Mouse (Mus musculus): ENCODE measurements at regions not wholly inside any gene's neighbourhood (a gene's known extent, or its start where the extent isn't known, plus 50 kb on each side); places are given as distances from the start of the nearest gene placed in this dataset.

- DNase-seq: no peak
These were observed 600.0 kb downstream of the Gm9195 start for GRCm38 (mm10) chr14:71891667-71892066.

- no peak for DNase-seq
These were observed 608.8 kb downstream of the Gm9195 start for GRCm38 (mm10) chr14:71882871-71883270.

GRCm38 (mm10) chr14:71845546-71845945 lies 646.1 kb downstream of the Gm9195 start:
- no peak for DNase-seq

DNA sequence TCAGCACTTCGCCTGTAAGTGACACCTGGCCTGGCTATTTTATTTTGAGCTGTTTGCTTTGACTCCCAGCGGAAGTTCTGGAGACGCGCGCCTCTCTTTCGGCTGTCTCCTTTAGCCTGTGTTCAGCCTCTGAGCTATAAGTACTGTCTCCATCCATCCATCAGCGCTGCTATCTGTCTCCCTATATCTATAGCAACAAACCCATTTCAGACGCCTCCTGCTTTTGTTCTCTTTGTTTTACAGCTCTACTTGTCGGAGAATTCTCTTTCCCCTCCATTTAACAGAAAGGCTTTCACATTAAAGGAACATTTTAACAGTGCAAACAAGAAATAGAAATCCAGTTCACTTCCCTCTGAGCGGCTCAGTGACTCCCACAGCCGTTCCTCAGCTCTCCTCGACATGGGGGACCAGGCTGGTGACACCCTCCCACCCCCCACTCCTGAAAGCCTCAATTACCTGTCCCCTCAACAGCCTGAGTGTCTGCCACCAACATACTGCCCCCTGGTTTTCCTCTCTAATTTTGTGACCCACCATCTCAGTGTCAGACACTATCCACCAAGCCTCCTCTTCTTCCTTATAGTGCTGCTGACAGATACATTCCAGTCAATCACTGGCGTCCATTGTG lies 682.7 kb downstream of the Gm9195 start:
- DNase-seq: no peak

DNA sequence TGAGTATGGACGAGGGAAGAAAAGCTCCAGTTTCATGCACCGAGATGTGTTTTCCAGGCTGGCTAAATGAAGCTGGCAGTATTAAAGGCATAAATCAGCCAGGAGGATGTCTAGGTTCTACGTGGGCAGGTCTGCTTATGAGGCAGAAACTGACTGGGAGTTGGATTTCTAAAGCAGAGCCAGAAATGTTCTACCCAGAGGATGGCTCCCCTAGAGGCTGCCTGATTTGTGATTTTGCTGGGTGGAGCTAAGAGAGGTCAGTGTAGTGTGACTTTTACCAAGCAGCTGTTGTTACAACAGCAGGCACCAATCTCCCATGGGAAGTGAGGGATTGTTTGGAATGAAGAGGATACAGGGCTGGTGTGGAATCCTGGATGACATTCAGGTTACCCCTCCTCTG lies 686.0 kb downstream of the Gm9195 start:
- DNase-seq: peak; percentile 7

DNA sequence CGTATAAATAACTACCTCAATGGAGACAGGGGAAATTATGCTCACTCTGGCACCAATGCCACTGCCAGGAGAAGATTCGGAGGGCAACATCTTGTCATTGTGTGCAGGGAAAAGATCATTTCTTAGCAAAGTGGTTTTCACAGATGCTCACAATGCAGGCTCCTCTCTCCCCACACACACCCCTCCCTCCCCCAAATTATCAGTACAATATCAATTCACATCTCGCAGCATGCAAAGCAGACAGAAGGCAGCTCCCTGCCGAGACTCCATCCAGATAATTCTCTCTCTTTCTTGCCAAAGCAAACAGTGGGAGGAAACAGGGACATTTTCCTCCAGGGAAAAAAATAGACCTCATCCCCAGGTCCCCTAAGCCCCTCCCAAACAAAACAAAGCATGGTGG lies 691.8 kb downstream of the Gm9195 start:
- no peak for DNase-seq

DNA sequence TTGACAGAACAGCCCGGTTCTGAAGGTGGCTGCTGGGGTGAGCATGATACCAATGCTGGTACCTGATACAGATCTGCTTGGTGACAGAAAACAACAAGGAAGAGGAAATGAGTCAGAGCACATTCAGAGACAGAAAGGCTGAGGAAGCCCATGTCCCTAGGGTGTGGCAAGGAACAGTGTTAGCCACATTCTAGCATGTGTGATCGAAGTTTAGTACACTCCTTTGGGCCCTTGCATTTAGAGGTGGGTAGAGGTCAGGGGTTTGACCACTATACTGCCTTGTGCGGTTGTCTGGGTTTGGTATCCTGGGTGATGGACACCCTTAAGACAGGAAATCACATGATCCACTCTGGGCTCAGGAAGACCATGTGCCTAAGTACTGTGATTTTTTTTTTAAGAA lies 695.9 kb downstream of the Gm9195 start:
- no peak for DNase-seq

- no peak for DNase-seq
These were observed 714.6 kb downstream of the Gm9195 start for GRCm38 (mm10) chr14:71776990-71777525.

- DNase-seq: no peak
These were observed 724.8 kb downstream of the Gm9195 start for GRCm38 (mm10) chr14:71766856-71767255.

DNA sequence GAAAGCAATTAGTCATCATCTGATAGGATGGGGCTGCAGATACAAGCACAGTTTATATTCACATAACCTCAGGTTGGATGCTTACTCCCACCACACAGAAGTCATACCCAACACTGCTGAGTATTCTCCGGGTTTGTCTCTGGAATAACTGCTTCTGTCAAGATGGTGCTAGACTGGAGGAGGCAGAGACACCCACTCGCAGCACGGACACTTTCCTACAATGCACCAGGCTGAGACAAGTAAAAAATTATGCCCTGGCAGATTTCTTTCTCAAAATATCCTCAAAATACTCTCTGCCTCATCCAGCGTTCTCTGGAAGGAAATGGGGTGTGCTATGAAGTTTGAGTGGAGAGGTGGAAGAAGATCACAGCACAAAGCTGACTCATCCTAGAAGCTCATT lies 763.1 kb downstream of the Gm9195 start:
- DNase-seq: no peak

DNA sequence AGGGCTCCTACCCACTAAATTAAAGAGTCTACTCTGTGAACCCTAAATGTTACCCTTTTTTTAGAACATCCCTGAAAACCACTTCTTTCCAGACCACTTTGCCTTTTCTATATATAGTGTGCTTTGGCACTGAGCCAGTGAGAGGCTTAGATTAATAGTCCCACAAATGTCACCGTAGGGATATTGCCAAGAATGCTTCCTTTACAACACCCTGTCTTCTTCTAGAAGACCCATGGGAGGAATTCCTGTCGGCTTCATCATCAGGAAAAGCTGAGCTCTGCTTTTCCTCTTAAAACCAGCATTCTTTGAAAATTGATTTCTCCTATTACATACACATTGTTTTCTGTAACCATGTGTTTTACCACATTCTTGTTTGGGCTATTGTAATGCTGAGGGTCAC lies 768.1 kb downstream of the Gm9195 start:
- DNase-seq: peak; percentile 16

GRCm38 (mm10) chr14:71709528-71710289 lies 781.9 kb downstream of the Gm9195 start:
- DNase-seq: peak; percentile 66

DNA sequence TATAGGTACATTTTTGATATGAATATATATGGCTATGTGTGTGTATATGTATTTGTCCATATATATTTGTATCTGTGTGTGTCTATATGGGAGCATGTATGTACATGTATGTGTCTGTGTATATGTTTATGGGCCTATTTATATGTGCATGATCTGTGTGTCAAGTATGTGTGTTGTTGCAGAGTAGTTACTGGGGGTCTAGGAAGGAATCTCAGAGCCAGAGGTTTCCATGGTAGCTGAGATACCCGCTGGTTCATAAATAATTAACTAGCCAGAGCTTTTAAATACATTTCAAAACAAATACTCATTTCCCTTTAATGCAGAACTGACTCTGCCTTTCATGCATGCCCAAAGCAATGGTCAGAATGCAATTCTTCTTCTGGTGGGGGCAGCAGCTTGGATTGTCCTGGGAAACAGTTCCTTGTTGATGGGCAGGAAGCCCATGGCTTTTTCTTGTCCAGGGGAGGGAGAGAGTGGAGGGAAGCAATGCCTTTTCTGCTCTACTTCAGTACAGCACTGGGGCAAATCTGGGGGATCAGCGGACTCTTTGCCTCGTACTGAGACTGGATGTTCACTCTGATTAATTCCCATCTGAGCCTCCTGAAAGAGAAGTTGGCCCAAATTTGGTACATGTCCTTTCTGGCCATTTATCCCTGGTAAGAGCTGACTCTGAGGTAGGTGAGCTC lies 798.7 kb downstream of the Gm9195 start:
- DNase-seq: no peak

DNA sequence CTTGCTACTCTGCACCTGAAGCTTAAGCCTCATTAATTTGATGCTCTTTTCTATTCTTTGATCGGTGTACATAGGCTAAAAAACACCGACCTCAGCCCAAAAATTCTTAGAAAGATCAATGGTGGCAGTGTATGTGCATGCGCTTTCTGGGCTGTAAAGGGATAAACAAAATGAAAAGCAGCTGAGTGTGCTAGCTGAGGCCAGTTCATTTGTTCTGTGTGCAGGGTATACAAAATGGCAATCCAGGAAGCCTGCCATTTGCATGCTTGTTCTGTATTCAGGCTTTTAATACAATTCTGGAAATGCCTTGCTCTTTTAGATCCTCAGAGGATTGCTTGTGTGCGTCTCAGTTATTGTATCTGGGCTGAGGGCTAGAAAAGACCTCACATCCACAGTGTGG lies 817.1 kb downstream of the Gm9195 start:
- no peak for DNase-seq

GRCm38 (mm10) chr14:71673837-71674236 lies 817.8 kb downstream of the Gm9195 start:
- DNase-seq: no peak

DNA sequence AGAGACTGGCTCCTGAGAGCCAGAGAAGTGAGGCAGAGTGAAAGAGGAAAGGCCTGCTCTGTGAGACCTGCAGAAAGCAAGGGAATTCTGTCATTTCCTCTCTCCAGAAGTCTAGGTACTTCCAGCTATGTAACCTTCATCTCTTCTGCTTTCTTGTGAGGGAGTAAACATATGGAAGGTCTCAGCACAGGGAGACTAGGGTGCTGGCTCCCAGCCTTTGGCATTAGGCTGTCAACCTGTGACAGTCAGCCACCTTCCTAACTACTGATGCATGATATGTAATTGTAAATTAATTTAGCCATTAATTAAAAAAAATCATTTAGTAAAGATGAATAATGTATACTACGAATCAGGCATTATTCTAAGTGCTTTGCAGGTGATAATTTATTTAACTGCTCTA lies 819.2 kb downstream of the Gm9195 start:
- no peak for DNase-seq

DNA sequence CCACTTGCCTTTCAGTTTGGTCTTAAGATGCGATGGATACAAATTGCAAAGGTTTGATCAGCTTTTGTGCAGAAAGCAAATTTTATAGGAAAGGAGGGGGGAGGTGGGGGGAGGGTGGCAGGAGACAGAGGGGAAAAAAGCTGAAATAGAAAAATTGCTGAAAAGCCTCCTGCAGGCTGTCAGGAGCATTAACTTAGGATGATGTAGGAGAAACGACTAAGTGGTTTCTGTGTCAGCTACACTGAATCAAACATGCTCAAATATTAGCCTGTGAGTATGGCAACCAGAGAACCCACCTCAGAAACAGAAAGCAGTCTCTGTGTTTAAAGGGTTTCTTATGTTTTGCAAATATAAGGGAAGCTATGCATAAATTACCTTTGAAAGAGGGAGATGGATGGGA lies 819.6 kb downstream of the Gm9195 start:
- DNase-seq: no peak

DNA sequence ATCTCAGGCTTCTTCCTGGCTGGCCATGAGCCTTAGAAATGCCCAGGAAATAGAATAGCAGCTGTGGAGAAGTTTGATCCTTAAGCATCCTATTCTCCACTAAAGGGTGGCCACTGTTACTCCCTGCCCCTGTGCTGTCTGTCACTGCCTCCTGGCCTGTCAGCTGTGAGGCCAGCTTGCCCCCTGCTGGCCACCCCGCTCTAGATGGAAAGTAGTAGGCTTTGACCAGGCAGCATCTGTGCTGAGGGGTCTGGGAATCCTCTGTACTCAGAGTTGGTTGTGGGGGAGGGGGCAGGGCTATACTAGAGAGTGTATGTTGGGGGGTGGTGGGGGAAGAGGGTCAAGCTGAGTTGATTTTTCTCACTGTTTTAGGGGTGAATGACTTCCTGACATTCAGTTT lies 821.2 kb downstream of the Gm9195 start:
- DNase-seq: peak; percentile 82

GRCm38 (mm10) chr14:71666656-71667055 lies 825.0 kb downstream of the Gm9195 start:
- DNase-seq: no peak

DNA sequence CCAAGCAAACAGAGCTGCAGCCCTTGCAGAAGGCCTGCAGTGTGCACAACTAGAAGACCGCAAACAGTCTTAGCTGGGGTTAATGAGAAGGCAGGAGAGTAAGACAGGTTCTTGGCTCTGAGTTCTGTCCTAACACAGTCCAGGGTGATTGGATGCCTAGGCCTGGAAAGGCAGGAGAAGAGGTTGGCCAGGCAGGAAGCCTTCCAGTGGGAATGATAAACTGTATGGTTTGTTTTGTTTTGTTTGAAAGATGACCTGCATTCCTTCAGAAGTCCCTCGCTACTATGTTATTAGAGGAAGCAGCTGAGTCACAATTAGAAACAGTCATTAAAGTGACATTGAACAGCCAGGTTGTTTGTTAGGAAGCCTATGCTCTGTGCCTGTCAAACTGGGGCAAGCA lies 831.5 kb downstream of the Gm9195 start:
- peak; percentile 6 for DNase-seq

DNA sequence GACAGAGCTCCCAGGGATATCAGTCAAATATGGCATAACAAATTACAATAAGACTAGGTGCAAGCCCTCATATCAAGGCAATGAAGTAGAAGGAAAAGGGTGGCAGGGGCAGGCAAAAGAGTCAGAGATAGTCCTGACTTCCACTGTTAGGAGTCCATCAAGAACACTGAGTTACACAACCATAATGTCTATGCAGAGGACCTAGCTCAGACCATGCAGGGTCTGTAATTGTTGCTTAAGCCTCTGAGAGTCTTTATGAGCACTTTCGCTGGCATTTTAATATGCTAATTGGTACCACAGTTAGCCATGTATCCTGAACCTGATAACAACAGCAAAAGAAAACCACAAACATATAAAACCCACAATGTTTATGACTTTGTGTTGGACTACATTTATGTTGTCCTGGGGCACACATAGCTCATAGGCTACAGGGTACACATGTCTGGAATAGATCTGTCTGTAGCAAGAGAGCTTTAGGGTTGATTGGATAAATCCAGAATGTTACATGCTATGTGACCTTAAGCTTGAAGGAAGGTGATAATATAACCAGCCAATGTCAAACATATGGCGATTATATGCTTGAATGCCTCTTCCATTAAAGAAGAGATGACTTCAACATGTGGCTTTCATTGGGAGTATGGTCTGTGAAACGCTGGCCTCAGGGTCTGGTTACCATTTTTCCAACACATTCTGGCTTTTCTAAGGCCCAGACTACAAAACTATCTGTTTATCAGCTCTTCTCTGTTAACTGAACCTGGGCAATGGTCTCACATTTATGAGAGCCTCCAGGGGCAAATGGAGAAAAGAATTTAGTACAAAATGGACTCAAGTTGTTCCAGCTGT lies 836.6 kb downstream of the Gm9195 start:
- no peak for DNase-seq

- no peak for DNase-seq
These were observed 849.1 kb downstream of the Gm9195 start for GRCm38 (mm10) chr14:71642536-71642935.

- DNase-seq: no peak
These were observed 852.6 kb downstream of the Gm9195 start for GRCm38 (mm10) chr14:71639083-71639482.
